Mouse (Mus musculus) olfactory bulb, adult 2 months (tissue): ENCODE data around the gene Tmem235.

Experiments
- CTCF ChIP-seq: fragments of 200-500 bp; IDR thresholded peaks from 2 replicates; pipeline ENCODE4 v1.5.1; 2012; ENCODE audit warnings: low read depth, mild to moderate bottlenecking, low read length, moderate library complexity; ENCODE audit not compliant: insufficient read depth
- POLR2A ChIP-seq: fragments of 200-500 bp; IDR thresholded peaks from 2 replicates; pipeline ENCODE4 v1.6.1; 2012; ENCODE audit warnings: mild to moderate bottlenecking, low read depth, low read length, moderate library complexity; ENCODE audit not compliant: insufficient read depth

DNA sequence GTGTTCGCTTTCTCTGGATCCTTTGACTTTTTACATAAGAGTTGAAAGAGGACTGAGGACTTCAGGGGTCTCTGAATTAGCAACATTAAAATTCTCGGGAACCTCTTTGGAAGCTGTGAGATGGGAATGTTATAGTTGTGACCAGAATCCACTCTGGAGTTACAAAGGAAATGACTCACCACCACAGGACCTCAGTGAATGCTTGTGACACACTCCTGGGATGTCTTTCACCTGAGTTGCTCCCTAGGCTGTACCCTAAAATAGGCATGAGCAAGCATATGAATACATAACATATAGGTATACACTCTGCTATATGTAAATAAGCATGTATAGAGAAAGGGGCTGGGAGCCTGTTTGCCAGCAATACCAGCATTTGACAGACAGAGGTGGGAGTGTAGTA, 17.1 kb upstream of the Tmem235 start:
- no peak for TF ChIP-seq POLR2A
- TF ChIP-seq CTCF, result no peak
